Mouse (Mus musculus): ENCODE measurements around the gene Vmn2r73.

The Vmn2r73 gene

DNA sequence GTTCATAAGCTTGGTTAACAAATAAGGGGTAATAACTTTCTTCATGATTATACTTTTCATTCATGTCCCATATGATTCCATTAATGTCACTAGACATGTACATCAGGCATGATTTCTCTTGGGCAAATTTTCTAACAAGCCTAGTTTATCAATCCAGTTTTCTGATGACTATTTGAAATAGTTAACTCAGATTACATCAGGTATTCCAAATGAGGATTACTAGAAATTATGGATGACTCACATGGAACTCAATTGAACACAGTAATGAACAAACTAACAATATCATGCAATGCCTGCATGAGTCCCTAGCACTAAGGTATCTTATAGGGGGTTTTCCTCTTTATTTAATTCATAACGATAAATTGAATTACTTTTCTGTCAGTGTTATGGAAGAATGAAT is at the start of gene Vmn2r73:
Vmn2r73 (minus strand) TSS at position 101 of the 400 bp plus-strand sequence.
- no peak for DNase-seq

DNA sequence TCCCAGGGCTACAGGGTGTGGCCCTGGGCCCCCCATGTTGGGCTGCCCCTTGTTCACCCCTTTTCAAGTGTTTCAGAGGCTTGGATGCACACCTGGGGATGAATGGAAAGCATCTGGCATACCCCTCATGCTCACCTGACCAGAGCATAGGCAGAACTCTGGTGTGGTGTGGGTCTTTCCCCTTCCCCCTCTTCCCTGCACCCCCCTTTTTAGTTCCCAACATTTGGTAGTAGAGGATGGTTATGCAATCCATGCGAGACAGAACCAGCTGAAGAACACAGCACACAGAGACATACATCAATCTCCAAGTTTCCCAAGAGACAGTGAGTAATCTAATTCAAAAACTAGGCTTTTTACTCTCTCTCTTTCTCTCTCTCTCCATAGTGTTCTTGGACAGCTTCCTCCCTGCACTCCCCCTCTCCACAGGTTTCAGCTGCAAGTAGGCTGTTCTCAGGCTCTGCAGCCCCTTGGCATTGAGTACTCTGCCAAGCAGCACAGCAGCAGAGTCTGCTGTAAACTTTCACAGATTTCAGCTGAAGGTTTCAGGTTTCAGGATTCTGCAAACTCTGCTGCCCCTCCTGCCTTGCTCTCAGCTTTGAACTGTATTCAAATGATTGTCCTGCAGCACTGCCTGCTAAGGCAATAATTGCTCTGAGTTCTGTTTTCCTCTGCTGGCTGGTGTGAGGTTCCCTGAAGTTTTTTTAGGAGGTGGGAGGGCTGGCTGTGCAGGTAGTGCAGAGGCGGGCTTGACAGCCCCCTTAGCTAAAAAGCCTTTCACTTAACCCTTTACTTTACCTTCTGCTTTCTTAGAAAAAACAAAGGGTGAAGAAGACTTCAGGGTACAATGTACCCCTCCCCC is 35.7 kb downstream of the Vmn2r73 start:
- peak; percentile 1 for DNase-seq

DNA sequence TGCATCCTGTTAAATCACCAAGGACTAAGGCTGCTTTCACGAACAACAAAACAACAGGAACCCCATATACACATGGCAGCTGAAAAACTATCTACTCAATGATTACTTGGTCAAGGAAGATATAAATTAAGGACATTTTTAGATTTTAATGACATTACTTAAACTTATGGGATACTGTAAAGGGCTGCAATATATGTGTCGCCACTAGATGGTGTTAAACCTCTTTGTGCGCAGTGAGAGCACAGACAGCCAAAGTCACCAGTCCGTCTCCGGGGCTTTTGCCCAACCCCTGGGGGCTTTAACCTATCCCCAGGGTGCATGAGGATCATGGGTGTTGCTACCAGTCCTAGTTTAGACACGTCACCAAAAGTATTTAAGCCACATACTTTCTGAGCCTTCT is 58.0 kb downstream of the Vmn2r73 start:
- peak; percentile 2 for DNase-seq

All from right cerebral cortex, adult 18-20 months (tissue).